Mouse (Mus musculus): ENCODE results near the gene Fam155a. TPM values are rescaled to one million over a fixed set of nuclear protein-coding genes. Genes with fewer than 3 reads are reported as not detected.

The Fam155a gene
- polyA plus RNA-seq, 1 experiment from 2014 or later, result 2.1 TPM

DNA sequence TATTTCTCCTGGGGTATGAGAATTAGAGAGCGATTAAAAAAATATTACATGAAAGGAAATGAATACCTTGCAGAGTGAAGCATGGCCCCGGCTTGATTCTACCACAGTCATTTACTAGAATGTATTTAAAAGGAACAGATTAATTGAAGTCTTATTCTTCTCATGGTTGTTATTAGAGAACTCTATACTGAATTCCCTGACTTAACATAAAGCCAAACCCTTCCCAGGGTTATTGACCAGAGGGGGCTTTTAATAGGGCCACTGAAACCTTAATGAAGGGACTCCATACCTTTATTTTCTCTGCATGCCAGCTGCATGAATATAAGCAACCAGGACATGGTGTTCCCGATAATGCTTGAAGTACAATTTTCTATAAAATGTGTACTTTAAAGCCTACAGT lies 221.8 kb downstream of the Fam155a start:
- Histone ChIP-seq H3K9ac (replicated peaks; ENCODE audit: low read depth, low read length) (no peak overlapping the region), H3K4me2 (replicated peaks; ENCODE audit: low read depth, low read length) (no peak overlapping the region), H3K4me1 (ENCODE audit: control insufficient read depth, insufficient read depth, low read length) (0 out of 2 replicates have a peak, but pooled peaks cover 4% of the 10 kb centered on the region), H3K4me3 (ENCODE audit: low read depth, low read length) (no peak overlapping the region), H3K36me3 (ENCODE audit: control insufficient read depth, insufficient read depth, low read length) (no peaks in the 10 kb centered on the region), H3K27me3 (ENCODE audit: control insufficient read depth, insufficient read depth, low read length) (no peaks in the 10 kb centered on the region), H3K9me3 (ENCODE audit: control insufficient read depth, low read depth, low read length) (no peaks in the 10 kb centered on the region), H3K27ac (ENCODE audit: low read length) (no peak overlapping the region)
- 92% methylated on average over 3 of the region's 3 CpGs for WGBS
- ATAC-seq (ENCODE audit: insufficient number of reproducible peaks, insufficient read depth, low FRiP score, low read depth), result no peak

DNA sequence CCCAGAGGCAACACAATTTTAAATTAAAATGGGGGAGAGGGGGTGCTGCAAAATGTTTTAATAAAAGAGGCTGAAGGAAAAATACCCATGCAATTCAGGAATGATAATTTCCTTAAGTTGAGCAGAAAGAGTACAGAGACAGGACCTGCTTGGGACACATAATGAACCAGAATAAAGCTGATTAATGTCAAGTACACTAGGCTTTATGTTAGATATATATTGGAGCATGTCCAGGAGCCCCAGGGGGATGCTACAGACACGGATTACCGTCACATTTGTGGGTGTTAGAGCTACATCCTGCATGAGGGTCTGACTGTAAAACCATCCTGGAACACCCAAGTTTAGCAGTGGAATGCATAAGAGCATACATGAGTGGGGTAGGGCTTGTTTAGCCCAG lies 223.4 kb downstream of the Fam155a start:
- ATAC-seq (ENCODE audit: insufficient number of reproducible peaks, insufficient read depth, low FRiP score, low read depth), result no peak
- H3K9ac ChIP-seq (replicated peaks; ENCODE audit: low read depth, low read length), result no peak overlapping the region
- H3K4me3 ChIP-seq (ENCODE audit: low read depth, low read length), result no peak overlapping the region
- no peaks in the 10 kb centered on the region for H3K27me3 ChIP-seq (ENCODE audit: control insufficient read depth, insufficient read depth, low read length)
- no peaks in the 10 kb centered on the region for H3K9me3 ChIP-seq (ENCODE audit: control insufficient read depth, low read depth, low read length)
- 46% methylated on average over 2 of the region's 2 CpGs for WGBS
- H3K36me3 ChIP-seq (ENCODE audit: control insufficient read depth, insufficient read depth, low read length), result no peaks in the 10 kb centered on the region
- 0 out of 2 replicates have a peak, but pooled peaks cover 4% of the 10 kb centered on the region for H3K4me1 ChIP-seq (ENCODE audit: control insufficient read depth, insufficient read depth, low read length)
- no peak overlapping the region for H3K27ac ChIP-seq (ENCODE audit: low read length)
- no peak overlapping the region for H3K4me2 ChIP-seq (replicated peaks; ENCODE audit: low read depth, low read length)

- Histone ChIP-seq H3K4me3 (ENCODE audit: low read depth, low read length) (no peak overlapping the region), H3K36me3 (ENCODE audit: control insufficient read depth, insufficient read depth, low read length) (no peaks in the 10 kb centered on the region), H3K4me2 (replicated peaks; ENCODE audit: low read depth, low read length) (no peak overlapping the region), H3K9me3 (ENCODE audit: control insufficient read depth, low read depth, low read length) (no peaks in the 10 kb centered on the region), H3K27ac (ENCODE audit: low read length) (no peak overlapping the region), H3K27me3 (ENCODE audit: control insufficient read depth, insufficient read depth, low read length) (no peaks in the 10 kb centered on the region), H3K4me1 (ENCODE audit: control insufficient read depth, insufficient read depth, low read length) (0 out of 2 replicates have a peak, but pooled peaks cover 4% of the 10 kb centered on the region), H3K9ac (replicated peaks; ENCODE audit: low read depth, low read length) (no peak overlapping the region)
- 68% methylated on average over 6 of the region's 6 CpGs for WGBS
- ATAC-seq (ENCODE audit: insufficient number of reproducible peaks, insufficient read depth, low FRiP score, low read depth), result no peak
Measured at GRCm38 (mm10) chr8:9546919-9547557, 223.9 kb downstream of the Fam155a start.

- Histone ChIP-seq H3K4me3 (ENCODE audit: low read depth, low read length) (no peak overlapping the region), H3K36me3 (ENCODE audit: control insufficient read depth, insufficient read depth, low read length) (no peaks in the 10 kb centered on the region), H3K4me2 (replicated peaks; ENCODE audit: low read depth, low read length) (no peak overlapping the region), H3K9me3 (ENCODE audit: control insufficient read depth, low read depth, low read length) (no peaks in the 10 kb centered on the region), H3K4me1 (ENCODE audit: control insufficient read depth, insufficient read depth, low read length) (0 out of 2 replicates have a peak, but pooled peaks cover 4% of the 10 kb centered on the region), H3K27me3 (ENCODE audit: control insufficient read depth, insufficient read depth, low read length) (no peaks in the 10 kb centered on the region), H3K9ac (replicated peaks; ENCODE audit: low read depth, low read length) (no peak overlapping the region), H3K27ac (ENCODE audit: low read length) (no peak overlapping the region)
- no peak for ATAC-seq (ENCODE audit: insufficient number of reproducible peaks, insufficient read depth, low FRiP score, low read depth)
- WGBS, result 64% methylated on average over 6 of the region's 6 CpGs
Measured at GRCm38 (mm10) chr8:9546429-9546828, 224.5 kb downstream of the Fam155a start.

DNA sequence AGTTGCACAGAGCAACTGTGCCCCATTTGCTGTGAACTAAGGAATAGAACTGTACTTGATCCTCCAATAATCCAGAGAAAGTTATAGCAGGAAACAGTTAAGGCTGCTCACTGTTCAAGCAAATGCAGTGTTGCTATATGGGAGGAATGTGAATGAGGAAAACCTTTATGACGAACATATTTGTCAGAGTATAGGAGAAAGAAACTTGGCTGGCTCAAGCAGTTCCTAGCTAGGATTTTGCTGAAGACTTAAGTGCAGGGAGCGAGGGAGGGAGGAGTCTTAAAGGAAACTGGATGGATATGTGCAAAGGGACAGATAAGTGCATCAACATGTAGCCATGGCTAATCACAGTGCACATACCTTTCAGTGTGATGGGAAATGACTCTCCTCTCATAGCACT lies 225.3 kb downstream of the Fam155a start:
- Histone ChIP-seq H3K9me3 (ENCODE audit: control insufficient read depth, low read depth, low read length) (no peaks in the 10 kb centered on the region), H3K27me3 (ENCODE audit: control insufficient read depth, insufficient read depth, low read length) (no peaks in the 10 kb centered on the region)

DNA sequence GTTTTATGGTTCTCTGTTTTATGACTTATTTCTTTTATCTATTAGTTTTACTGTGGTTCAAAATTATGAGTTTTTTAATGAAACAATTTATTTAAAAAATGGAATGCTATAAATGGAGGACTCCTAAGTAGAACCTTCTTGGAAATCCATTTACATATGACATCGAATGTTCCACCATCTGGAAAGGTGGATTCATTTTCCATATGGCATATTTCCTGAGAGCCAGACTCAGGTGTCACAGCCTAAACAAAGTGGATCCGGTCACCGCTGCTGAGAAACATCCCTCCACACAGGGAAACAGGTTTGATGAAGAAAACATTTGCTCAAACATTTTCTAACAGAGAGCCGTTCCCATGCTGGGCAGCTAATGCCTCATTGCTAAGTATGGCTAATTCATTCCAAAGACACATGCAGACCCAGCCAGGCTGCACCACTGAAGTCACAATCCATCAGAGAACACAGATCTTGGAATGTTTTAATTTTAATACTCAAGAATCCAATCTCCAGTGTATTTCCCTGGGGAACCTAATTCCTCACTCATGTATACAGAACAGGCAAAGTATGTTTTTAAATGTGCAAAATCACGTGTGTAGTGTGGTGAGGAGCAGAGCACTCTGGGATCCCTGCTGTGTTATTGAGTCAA lies 235.1 kb downstream of the Fam155a start:
- ATAC-seq (ENCODE audit: insufficient number of reproducible peaks, insufficient read depth, low FRiP score, low read depth), result no peak
- Histone ChIP-seq H3K9ac (replicated peaks; ENCODE audit: low read depth, low read length) (no peak overlapping the region), H3K9me3 (ENCODE audit: control insufficient read depth, low read depth, low read length) (no peaks in the 10 kb centered on the region), H3K4me3 (ENCODE audit: low read depth, low read length) (no peak overlapping the region), H3K4me1 (ENCODE audit: control insufficient read depth, insufficient read depth, low read length) (no peaks in the 10 kb centered on the region), H3K27ac (ENCODE audit: low read length) (no peak overlapping the region), H3K4me2 (replicated peaks; ENCODE audit: low read depth, low read length) (no peak overlapping the region), H3K36me3 (ENCODE audit: control insufficient read depth, insufficient read depth, low read length) (no peaks in the 10 kb centered on the region), H3K27me3 (ENCODE audit: control insufficient read depth, insufficient read depth, low read length) (no peaks in the 10 kb centered on the region)
- WGBS, result 72% methylated on average over 5 of the region's 5 CpGs

More for the DNA sequence above, 225.3 kb downstream of the Fam155a start:
- 29% methylated on average over 2 of the region's 2 CpGs for WGBS
- no peak for ATAC-seq (ENCODE audit: insufficient number of reproducible peaks, insufficient read depth, low FRiP score, low read depth)
- Histone ChIP-seq H3K9ac (replicated peaks; ENCODE audit: low read depth, low read length) (no peak overlapping the region), H3K27ac (ENCODE audit: low read length) (no peak overlapping the region), H3K4me2 (replicated peaks; ENCODE audit: low read depth, low read length) (no peak overlapping the region), H3K36me3 (ENCODE audit: control insufficient read depth, insufficient read depth, low read length) (no peaks in the 10 kb centered on the region), H3K4me3 (ENCODE audit: low read depth, low read length) (no peak overlapping the region), H3K4me1 (ENCODE audit: control insufficient read depth, insufficient read depth, low read length) (0 out of 2 replicates have a peak, but pooled peaks cover 4% of the 10 kb centered on the region)

- H3K9ac ChIP-seq (replicated peaks; ENCODE audit: low read depth, low read length), result no peak overlapping the region
- H3K27ac ChIP-seq (ENCODE audit: low read length), result no peak overlapping the region
- H3K4me1 ChIP-seq (ENCODE audit: control insufficient read depth, insufficient read depth, low read length), result no peaks in the 10 kb centered on the region
- H3K4me3 ChIP-seq (ENCODE audit: low read depth, low read length), result no peak overlapping the region
- H3K9me3 ChIP-seq (ENCODE audit: control insufficient read depth, low read depth, low read length), result no peaks in the 10 kb centered on the region
- WGBS, result 85% methylated on average over 3 of the region's 3 CpGs
- no peak overlapping the region for H3K4me2 ChIP-seq (replicated peaks; ENCODE audit: low read depth, low read length)
- ATAC-seq (ENCODE audit: insufficient number of reproducible peaks, insufficient read depth, low FRiP score, low read depth), result no peak
- no peaks in the 10 kb centered on the region for H3K36me3 ChIP-seq (ENCODE audit: control insufficient read depth, insufficient read depth, low read length)
- H3K27me3 ChIP-seq (ENCODE audit: control insufficient read depth, insufficient read depth, low read length), result no peaks in the 10 kb centered on the region
Measured at GRCm38 (mm10) chr8:9526515-9526914, 244.4 kb downstream of the Fam155a start.

DNA sequence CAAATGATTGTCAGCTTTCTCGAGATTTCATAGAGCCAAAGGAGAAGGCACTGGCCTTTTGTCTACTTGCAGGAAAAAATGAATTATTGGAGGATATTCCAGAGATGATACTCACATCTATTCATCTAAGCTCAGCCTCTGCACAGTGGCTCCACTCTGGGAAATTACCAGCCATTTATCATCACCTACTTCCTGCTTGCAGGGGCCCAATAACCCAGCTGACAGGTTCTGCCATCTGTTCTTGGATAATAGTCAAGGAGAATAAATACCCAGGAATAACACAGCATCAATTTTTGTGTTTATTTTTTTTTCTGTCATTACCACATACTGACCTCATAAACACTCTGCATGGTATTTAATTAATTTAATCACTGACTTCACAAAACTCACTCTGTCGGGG lies 249.4 kb downstream of the Fam155a start:
- no peaks in the 10 kb centered on the region for H3K27me3 ChIP-seq (ENCODE audit: control insufficient read depth, insufficient read depth, low read length)
- H3K36me3 ChIP-seq (ENCODE audit: control insufficient read depth, insufficient read depth, low read length), result no peaks in the 10 kb centered on the region
- no peaks in the 10 kb centered on the region for H3K4me1 ChIP-seq (ENCODE audit: control insufficient read depth, insufficient read depth, low read length)
- H3K4me2 ChIP-seq (replicated peaks; ENCODE audit: low read depth, low read length), result no peak overlapping the region
- no peak overlapping the region for H3K27ac ChIP-seq (ENCODE audit: low read length)
- H3K9ac ChIP-seq (replicated peaks; ENCODE audit: low read depth, low read length), result no peak overlapping the region
- H3K9me3 ChIP-seq (ENCODE audit: control insufficient read depth, low read depth, low read length), result no peaks in the 10 kb centered on the region
- no peak overlapping the region for H3K4me3 ChIP-seq (ENCODE audit: low read depth, low read length)
- ATAC-seq (ENCODE audit: insufficient number of reproducible peaks, insufficient read depth, low FRiP score, low read depth), result no peak
- WGBS, result 49% methylated on average over 2 of the region's 2 CpGs

All from stomach, embryonic 14.5 days (tissue).